Mouse (Mus musculus) T-helper 17 cell (primary cell): ENCODE results near the gene Wwc2.
"Not testable (repeated sequence)": the region's sequence is repeated elsewhere in the genome, so short reads cannot be mapped to it uniquely, and the experiment has no call there.

Experiments used
- in situ Hi-C, 2 experiments: fragments of 300-600 bp; cut with MboI, MseI; formaldehyde crosslinking; loops; 1 replicate in 1 of 2; 2 replicates in 1 of 2; pipeline ENCODE4 v1.15.1; 2025; ENCODE audit warnings: high pct_unique_total_duplicates in 2 of 2

The Wwc2 gene

GRCm38 (mm10) chr8:47859259-47859658 is 131.5 kb downstream of the Wwc2 start:
- in situ Hi-C loops, result no loop called here

GRCm38 (mm10) chr8:47853356-47853755 is 137.4 kb downstream of the Wwc2 start:
- in situ Hi-C loops, result no loop called here

GRCm38 (mm10) chr8:47852737-47853136 is 138.0 kb downstream of the Wwc2 start:
- in situ Hi-C loops, result no loop called here

DNA sequence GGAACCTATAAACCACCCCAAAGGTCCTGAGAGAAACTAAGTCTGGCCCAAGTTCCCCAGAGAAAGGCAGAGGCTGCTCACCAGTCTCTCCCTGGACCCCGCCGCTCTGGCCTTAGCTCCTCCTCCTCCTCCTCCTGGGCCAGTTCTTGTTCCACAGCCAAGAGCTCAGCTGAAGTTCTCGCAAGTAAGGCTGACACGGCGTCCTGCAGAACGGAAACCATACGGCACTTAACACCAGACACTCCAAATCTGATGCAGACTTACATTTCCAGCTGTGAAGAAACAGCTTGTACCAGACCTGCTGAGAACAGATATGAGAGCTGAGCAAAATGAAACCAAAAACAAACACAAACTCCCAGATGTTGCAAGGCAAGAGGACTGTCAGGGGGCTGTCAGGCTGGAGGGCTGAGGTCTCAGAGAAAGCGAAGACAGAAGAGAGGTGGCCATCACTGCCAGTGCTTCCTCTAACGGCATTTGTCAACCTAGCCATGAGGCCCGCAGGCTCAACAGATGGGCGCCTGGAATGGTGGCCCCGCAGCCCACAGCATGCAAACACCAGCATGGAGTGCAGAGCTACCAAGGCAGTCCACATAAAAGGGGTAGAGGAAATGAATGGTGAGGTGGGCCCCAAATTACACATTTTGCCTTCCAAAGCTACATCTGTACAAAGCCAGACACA is 138.8 kb downstream of the Wwc2 start:
- in situ Hi-C loops, result no loop called here

DNA sequence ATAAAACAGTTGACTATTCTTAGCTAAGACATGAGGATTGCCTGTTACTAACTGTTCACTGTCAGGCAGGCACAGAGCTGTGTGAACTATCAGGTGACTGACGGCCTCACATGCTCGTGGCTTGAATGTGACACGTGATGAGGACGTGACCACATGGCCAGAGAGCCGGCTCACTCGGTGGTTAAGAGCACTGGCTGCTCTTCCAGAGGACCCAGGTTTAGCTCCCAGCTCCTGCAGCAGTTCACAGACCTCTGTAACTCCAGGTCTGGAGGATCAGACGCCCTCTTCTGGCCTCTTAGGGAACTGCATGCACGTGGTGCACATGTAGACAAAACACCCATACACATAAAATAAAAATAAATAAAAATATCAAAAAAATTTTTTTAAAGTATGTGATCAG is 140.9 kb downstream of the Wwc2 start:
- in situ Hi-C loops, result loop anchor here in 1 of 2 experiments (10.0 kb wide), 1 partner anchor 515 kb away; no protein-coding TSS in a partner anchor

DNA sequence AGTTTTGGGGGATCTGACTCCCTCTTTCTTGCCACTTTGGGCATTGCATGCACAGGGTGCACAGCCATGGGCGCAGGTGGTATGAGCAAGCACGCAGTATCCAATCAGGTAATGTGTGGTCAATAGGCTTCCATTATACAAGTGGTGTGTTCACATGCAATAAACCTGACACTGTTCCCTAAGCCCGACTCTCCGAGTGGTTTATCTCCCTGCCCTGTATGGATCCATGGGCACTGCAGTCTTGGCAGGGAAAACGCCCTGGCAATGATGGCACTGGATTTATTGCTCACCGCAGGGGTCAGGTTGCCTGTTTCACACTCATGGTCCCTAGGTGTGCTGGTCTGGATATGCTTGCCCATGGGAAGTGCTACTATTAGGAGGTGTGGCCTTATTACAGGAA is 142.8 kb downstream of the Wwc2 start:
- in situ Hi-C loops, result loop anchor here in 1 of 2 experiments (10.0 kb wide), 1 partner anchor 513 kb away; no protein-coding TSS in a partner anchor

- in situ Hi-C loops, result loop anchor here in 1 of 2 experiments (10.0 kb wide), 1 partner anchor 512 kb away; no protein-coding TSS in a partner anchor
These were observed 143.6 kb downstream of the Wwc2 start for GRCm38 (mm10) chr8:47847161-47847560.

DNA sequence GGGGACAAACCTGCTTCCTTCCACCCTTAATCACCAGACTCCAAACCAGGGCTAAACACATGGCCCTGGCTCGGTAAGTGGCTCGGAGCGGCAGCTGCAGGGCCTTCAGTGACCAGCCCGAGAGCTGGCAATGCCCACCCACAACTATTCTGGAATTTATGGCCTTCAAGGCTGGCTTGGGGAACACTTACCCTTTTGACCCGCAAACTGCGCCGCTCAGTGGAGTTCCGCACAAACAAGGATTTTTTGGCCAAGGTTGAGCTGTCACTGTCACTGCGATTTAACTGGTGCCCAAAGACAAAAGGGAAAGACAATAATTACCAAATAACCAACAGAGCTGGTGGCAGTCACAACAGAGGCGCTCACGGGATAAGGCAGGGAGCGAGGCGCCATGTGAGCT is 144.8 kb downstream of the Wwc2 start:
- in situ Hi-C loops, result loop anchor here in 1 of 2 experiments (10.0 kb wide), 1 partner anchor 511 kb away; no protein-coding TSS in a partner anchor

DNA sequence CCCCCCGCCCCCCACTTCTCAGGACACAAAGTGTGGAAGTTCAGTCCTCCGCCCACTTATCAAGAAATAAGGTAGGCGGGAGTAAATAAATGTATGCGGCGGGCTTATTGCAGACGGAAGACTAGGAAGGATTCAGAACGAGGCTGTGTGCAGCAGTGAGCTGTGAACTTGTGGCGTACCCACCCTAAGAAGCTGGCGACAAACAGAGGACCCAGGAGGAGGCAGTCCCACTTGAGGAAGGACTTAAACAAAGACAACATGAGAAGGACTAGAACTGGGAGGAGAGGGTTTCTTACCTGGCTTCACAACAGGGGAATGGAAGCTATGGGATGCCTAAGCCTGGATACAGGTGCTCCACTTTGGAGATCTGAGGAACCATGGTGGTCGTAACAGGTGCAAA is 147.1 kb downstream of the Wwc2 start:
- in situ Hi-C loops, result loop anchor here in 1 of 2 experiments (10.0 kb wide), 1 partner anchor 509 kb away; no protein-coding TSS in a partner anchor

- in situ Hi-C loops, result loop anchor here in 1 of 2 experiments (10.0 kb wide), 1 partner anchor 508 kb away; no protein-coding TSS in a partner anchor
These were observed 147.7 kb downstream of the Wwc2 start for GRCm38 (mm10) chr8:47843063-47843462.

DNA sequence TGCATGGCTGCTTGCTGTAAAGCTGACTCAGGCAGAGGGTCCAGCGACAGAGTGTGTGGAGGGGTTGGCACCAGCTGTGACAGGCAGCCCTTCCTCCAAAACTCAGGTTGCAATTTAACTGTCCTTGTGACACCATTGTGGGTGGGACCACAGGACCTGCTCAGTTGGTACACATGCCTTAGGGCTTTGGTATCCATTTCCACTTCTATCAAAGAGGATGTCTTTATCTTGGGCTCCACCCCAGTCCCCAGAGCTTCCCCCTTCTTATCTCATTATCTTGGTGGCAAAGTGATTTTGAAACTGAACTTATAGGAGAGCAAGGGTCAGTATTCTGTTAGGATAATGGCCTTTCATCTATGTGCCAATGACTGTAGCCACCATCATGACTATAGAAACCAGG is 156.8 kb downstream of the Wwc2 start:
- in situ Hi-C loops, result no loop called here

GRCm38 (mm10) chr8:47832616-47833015 is 158.1 kb downstream of the Wwc2 start:
- in situ Hi-C loops, result no loop called here

DNA sequence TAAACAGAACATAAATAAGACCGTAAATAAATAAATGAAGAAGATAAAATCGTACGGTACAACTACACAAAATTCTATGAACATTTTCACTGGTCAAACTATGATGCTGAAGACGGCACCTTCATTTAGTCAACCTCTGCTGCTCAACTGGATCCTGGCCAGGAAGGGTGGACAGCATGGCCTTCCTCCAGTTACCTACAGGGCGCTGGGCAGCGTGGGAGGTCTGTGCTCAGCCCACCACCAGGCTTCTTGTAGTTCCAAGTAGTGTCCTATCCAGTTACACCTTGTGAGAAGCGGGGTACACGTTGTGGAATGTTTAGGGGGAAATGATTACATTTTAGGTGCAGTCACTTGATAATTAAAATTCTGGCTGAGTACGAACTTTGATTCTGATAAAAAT is 163.8 kb downstream of the Wwc2 start:
- in situ Hi-C loops, result loop anchor here in 1 of 2 experiments (5.0 kb wide), 1 partner anchor 80 kb away; no protein-coding TSS in a partner anchor

DNA sequence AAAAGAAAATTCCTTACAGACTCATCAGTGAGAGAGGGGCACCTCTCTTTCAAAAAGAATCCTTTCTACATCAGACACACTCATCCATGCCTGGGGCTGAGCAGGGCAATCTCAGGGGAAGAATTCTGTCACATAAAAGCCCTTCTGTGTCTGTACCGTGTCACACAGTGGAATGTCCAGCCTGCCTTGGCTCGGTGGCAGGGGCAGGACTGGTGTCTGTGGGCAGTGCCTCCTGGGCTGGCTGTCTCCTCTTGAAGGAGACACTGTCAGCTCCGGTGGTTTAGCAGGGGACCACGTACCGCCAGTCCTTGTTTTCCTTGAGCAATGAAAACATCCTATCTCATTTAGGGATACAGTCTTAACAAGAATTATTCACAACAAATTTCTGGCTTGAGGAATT is 165.1 kb downstream of the Wwc2 start:
- in situ Hi-C loops, result loop anchor here in 1 of 2 experiments (5.0 kb wide), 1 partner anchor 78 kb away; no protein-coding TSS in a partner anchor

DNA sequence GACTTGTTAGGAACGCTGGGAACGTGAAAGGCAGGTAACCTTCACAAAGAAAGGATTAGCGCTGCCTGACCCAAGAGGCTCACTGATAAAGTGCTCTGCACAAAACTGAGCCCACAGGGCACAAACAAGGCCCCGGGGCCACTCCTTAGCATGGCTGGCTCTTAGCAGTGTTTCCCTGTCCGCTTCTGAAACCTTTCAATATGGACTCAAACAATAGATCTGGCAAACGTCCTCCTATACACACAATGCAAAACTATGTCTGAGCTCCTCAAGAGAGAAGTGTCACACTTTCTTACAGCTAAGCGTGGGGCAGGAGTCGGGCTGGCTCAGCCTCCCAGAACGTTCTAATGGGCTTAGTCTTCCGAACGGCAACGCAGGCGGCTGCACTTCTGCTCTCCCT is 166.5 kb downstream of the Wwc2 start, which contains the start of gene Cldn22:
Gene Cldn22 (plus strand): TSS at position 301 of the 400 bp plus-strand sequence.
- in situ Hi-C loops, result no loop called here

DNA sequence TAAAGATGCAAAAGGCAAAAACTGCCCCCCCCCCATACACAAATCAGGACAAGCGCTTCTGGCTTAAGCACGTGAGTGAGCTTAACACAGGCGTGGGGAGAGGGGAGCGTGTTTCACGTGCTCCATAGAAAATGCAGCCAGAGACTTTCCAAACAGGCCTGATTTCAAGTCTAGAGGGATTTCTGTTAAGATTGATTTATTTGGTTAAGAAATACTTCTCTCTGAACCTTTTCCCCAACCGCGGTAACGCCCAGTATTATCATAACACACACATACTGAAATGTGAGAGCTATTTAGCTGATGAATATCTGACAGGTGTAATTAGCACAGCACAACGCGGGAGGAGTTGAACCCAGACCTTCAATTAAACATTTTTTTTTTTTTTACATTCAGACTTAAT is 166.9 kb downstream of the Wwc2 start:
- in situ Hi-C loops, result no loop called here

GRCm38 (mm10) chr8:47822541-47822940 is 168.2 kb downstream of the Wwc2 start:
- in situ Hi-C loops, result not testable (repeated sequence)

GRCm38 (mm10) chr8:47821843-47822242 is 168.9 kb downstream of the Wwc2 start, which contains the start of gene Cldn24:
Gene Cldn24 (plus strand): TSS chr8:47822143.
- in situ Hi-C loops, result no loop called here

DNA sequence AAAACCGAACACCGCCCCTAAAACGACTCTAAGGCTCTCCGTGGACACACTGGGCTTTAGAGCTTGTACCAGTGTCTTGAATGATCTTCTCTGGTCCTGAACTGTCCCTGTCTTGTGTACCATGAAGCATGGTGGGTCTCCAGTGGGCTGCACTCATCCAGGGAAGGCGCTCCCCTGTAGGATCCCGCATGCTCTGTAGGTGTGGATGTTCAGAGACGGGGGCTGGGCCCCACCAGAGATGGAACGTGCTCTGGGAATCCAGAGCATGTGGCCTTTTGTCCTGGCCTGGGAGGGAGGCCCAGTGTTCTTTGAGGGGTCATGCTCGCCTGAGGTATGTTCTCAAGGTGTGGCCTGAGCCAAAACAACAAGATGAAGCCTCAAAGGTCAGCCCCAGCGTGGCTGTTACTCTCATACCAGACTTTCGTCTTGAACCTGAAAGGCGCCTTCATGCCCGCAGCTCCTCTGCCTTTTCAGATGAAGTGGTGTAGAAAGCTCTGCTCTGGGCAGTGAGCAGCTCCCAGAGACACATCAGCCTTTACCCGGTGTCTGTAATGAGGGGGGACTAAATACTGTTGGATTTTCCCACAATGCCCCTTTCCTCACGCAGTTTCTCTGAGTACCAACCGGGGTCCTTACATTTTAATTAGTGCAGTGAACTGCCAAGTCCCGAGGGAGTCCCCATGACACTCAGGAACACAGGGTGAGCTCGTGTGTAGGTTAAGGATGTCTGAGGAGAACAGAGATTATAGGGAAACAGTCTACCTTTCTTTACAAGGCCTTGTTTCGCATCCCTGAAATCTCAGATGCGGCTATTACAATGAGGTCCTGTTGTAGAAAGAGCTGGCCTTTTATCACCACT is 169.6 kb downstream of the Wwc2 start:
- in situ Hi-C loops, result no loop called here

GRCm38 (mm10) chr8:47819034-47819433 is 171.7 kb downstream of the Wwc2 start:
- in situ Hi-C loops, result no loop called here

DNA sequence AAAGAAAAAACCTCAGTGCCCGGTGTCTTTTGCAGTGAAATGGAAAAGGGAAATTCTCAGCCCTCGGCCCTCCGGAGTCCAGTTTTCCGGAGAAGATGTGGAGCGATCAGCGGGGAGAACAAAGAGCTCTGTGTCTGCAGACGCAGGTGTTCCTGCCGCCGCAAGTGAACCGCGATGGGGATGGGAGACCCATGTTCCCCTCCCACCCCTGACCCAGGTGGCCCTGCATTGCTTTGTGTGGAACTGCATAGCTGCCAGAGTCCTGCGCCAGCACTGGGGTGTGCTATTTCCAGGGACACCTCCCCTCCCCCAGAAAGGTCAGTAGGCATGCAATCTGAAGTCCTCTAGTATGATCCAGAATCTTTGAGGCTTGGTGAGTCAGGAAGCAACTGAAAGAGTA is 179.5 kb downstream of the Wwc2 start:
- in situ Hi-C loops, result no loop called here

- in situ Hi-C loops, result no loop called here
These were observed 180.1 kb downstream of the Wwc2 start for GRCm38 (mm10) chr8:47810666-47811015.
